Mouse (Mus musculus) cerebellum, adult 11-12 months (tissue): ENCODE data around the gene Cyp4a14.
"Not testable (repeated sequence)": the region's sequence is repeated elsewhere in the genome, so short reads cannot be mapped to it uniquely, and the experiment has no call there.

Experiments used
- DNase-seq: peaks from one replicate; pipeline ENCODE4 v3.0.0; 2022

The Cyp4a14 gene

GRCm38 (mm10) chr4:115496001-115496400 lies at the start of gene Cyp4a14:
Gene Cyp4a14 (minus strand): TSS chr4:115496142.
- no peak for DNase-seq

GRCm38 (mm10) chr4:115545101-115545500 lies 49.2 kb upstream of the Cyp4a14 start:
- no peak for DNase-seq

- DNase-seq: no peak
Observed at GRCm38 (mm10) chr4:115521766-115522165, 25.8 kb upstream of the Cyp4a14 start.

DNA sequence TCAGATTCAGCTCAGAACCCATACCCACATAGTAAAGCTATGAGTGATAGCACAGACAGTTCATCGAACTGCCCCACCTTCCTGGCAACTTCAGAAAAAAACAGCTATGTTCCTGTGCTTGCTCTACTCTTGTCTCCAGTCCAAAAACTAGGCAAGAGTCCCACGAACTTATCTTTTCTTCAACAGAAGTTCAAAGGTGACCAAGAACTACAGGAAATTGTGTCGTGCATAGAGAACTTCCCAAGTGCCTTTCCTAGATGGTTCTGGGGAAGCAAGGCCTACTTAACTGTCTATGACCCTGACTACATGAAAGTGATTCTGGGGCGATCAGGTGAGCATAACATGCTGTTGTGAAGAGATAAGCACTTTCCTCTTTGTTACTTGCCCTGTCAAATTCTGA lies 23.5 kb upstream of the Cyp4a14 start:
- DNase-seq: no peak

- not testable (repeated sequence) for DNase-seq
Observed at GRCm38 (mm10) chr4:115518000-115518399, 22.1 kb upstream of the Cyp4a14 start, which contains the start of gene Cyp4a10. Gene Cyp4a10 (plus strand): TSS chr4:115518264.

DNA sequence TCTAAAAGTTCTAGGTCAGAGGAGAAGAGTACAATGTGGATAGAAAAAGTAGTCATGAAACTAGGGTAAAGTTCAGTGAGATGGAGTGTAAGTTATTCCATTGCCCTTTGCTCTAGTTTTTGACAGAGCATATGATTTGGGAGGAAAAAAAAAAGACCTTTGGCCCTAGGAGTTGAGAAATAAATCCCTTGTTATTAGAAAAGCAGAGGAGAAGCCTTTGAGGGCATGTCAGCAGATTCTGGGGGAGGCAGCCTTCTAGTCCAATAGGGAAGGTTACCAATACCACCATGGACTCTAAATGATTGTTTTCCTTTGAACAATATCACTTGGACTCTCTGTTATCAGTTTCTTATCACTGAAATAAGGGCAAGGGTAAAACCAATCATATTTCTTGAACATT lies 18.0 kb upstream of the Cyp4a14 start:
- not testable (repeated sequence) for DNase-seq

DNA sequence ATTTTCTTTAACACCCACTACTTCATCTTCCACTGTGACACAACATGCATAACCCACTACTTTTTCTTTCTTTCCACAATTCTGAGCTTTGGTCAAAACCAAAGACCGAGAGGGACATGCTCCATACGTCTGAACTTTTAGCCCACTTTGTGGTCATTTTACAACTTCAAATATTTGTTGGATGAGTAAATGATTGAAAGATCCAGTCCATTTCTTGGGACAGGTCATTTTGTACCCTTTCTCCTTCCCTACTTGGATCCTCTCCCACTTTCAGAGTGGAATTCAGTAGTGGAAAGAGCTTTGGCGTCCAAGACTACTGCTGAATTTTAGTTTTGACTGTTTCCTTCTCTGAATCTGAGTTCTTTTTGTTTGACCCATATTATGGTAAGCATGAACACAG lies 1.5 kb upstream of the Cyp4a14 start:
- DNase-seq: no peak

DNA sequence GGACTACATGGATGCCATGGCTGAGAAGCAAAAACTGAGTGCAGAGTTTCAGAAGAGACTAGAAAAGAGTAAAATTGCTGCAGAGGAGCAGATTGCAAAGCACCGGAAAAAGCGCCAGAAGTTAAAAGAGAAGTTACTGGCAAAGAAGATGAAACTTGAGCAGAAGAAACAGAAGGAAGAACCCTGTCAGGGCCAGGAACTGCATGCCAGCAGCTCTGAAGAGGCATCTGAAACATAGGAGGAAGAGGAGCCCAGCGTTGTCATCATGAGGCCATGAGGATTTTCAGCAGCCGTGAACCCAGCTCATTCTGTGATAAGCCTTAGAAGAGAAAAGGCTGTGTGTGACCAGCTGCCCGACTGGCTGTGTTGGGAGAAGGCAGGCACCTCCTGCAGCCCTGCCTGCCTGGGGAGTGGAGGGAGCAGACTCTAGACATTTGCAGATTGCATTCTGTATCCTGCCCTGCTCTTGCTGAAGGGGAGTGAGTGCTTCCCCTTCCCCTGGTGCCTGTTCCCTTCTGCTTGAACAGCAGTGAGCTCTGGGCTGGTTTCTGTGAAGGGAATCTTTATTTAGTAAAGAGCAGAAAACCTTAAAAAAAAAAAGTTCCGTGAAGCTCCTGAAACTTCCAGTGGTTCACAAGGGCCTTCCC lies 14.8 kb downstream of the Cyp4a14 start:
- DNase-seq: no peak

DNA sequence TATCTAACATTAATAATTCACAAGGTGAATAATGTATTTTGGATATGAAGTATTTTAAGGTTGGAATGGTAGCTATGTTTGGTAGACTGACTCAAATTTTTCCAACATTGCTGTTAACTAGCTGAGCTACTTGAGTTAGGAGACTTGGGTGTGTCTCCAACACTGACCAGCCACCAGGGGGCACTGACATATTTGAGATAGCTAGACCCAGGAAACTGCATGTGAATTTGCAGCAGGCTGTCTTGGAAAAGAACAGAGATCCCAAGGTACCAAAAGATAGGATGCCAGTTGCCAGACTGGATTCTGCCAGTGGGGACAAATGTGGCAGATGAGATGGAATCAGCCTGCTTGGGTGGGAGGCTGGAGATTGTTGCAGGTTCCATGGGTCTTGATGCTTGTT lies 19.9 kb downstream of the Cyp4a14 start:
- DNase-seq: not testable (repeated sequence)

DNA sequence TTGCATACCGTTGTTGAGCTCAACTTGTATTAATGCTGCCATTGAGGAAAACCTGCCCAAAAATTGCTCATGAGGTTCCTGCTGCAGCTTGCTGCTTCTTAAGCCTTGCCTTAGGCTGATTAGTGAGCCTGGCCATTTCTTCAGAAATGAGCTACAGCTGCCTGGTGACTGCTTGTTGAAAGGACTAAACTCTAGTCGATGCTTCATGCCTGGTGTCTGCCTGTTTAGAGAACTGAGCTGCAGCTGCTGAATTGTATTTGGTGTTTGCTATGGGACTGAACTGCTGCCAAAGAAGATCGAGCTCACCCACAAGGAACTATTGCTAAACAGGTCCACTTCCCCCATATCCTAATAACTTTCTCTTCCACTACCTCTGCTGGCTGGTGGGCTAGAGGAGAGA lies 22.4 kb downstream of the Cyp4a14 start:
- not testable (repeated sequence) for DNase-seq

DNA sequence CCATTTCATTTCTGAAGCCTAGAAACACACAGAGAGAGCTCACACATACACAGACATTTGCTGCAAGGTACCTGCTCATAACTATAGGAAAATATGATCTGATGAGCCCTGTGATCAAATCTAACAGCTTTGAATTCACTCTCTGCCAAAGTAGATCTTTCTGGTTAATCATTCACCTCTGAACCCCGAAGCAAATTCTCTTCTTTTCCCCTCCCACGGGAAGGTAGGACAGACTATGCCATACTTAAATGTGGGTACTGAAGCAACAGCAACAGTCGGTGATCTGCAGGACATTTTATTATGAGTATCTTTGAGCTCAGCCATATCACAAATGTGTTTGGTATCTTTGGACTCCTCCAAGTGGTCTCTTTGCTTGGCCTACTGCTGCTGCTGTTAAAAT lies 43.6 kb downstream of the Cyp4a14 start, which contains the start of gene Cyp4a30b:
Gene Cyp4a30b (plus strand): TSS at position 301 of the 400 bp plus-strand sequence.
- no peak for DNase-seq

DNA sequence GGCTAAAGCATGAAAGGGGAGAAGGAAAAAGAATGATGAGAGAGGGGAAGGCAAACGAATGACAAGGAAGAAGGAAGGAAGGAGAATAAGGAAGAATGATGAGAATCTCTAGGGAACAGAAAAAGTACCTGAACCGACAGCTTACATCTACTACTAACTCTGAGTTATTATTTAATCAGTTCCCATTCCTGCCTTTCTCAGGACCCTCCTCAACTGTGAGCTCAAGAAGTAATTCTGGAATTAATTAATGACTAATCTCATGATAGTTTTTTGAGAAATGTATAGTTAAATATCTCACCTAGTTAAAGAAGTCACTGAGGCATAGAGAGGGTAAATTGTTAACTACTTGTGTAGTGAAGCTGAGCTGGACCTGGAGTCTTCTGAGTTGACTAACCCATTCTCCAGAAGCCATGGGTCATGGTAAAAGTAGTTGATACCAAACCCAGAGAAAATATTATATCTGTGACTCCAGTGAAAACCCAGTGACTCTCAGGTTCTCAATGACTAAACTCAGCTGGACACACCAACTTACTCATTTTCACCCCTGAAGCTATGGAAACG lies 45.3 kb downstream of the Cyp4a14 start:
- DNase-seq: no peak
